Mouse (Mus musculus): Measurements from ENCODE around the gene Sspo. TPM values are rescaled to one million over a fixed set of nuclear protein-coding genes. Genes with fewer than 3 reads are reported as not detected.
A peak's percentile ranks its signal among the peaks of the same experiment; 100 is the strongest.
"Not testable (repeated sequence)": the region's sequence is repeated elsewhere in the genome, so short reads cannot be mapped to it uniquely, and the experiment has no call there.

The Sspo gene
- total RNA-seq, 1 experiment from 2014 or later = 5.1 TPM

DNA sequence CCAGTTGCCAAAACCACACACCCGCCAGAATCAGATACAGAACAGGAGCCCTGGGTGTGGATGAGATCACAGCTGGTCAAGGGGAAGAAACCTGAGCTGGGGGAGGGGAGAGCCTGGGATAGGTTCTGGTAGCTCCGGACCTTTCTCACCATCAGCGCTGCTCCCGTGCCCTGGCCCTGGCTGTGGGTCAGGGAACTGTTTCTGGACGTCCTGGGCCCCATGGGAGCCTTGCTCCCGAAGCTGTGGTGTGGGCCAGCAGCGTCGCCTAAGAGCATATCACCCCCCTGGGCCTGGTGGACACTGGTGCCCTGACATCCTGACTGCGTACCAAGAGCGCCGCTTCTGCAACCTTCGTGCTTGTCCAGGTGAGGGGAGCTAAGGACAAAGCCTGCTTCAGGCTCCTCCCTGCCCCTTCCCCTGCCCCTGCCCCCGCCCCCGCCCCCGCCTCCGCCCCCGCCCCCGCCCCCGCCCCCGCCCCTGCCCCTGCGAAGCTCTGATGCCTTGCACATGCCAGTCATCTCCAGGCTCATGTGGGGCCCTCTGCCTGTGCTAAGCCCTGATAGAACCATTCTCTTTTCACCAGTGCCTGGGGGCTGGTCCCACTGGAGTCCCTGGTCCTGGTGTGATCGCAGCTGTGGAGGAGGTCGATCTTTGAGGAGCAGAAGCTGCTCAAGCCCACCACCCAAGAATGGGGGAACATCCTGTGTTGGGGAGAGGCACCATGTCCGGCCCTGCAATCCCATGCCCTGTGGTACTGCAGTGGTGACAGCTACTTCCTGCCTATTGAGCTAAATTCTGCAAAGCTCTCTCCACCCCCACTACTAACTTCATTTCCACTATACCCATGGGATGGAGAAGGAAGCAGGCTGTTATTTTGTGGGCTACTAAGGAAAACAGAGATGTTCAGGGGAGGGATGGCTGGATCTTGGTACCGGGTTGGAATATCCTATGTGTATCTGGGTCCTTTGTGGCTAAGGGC lies 40.0 kb downstream of the Sspo start:
- no peak for DNase-seq

DNA sequence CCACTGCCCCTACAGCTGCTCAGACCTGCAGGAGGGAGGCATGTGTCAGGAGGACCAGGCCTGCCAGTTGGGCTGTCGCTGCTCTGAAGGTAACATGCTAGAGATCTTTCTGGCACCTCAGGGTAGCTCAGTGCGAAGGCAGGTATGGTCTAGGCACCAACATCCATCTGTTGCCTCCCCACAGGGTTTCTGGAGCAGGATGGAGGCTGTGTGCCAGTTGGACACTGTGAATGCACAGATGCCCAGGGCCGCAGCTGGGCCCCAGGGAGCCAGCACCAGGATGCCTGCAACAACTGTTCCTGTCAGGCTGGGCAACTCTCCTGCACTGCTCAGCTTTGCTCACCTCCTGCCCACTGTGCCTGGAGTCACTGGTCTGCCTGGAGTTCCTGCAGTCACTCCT lies 41.7 kb downstream of the Sspo start:
- DNase-seq = no peak

DNA sequence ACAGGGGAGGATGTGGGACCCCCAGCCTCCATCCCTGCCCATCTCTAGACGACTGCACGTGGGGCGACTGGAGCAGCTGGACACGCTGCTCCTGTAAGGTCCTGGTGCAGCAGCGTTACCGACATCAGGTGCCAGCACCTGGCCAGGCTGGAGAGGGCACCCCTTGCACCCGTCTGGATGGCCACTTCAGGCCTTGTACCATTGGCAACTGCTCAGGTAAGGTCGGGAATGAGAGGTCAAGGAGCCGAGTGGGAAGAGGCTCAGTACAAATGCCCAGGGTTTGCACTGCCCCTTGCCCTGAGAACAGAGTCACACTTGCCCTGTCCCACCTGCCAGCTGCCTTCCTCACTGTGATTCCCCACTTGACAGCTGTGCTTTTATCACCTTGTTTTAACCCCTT lies 43.3 kb downstream of the Sspo start:
- DNase-seq = no peak

DNA sequence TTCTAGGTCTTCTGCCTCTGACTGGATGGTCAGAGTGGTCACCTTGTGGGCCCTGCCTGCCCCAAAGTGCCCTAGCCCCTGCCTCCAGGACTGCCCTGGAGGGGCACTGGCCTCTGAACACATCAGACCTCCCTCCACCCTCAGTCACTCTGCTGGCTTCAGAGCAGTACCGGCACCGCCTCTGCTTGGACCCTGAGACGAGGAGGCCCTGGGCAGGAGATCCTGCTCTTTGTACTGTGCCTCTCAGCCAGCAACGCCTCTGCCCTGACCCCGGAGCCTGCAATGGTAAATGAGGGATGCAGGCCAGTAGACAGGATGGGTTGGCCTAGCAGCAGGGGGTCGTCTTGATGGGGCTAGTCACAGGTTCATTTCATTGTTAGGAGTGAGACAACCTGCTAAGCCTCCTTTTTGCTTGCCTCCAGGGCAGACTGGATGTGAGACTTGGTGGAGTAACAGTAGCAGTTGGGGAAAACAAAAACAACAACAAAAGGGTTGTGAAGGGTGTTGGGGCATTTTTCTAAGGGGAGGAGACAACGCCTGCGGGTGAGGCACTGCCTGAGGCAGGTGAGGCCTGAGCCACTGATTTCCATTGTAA lies 45.2 kb downstream of the Sspo start:
- no peak for DNase-seq

DNA sequence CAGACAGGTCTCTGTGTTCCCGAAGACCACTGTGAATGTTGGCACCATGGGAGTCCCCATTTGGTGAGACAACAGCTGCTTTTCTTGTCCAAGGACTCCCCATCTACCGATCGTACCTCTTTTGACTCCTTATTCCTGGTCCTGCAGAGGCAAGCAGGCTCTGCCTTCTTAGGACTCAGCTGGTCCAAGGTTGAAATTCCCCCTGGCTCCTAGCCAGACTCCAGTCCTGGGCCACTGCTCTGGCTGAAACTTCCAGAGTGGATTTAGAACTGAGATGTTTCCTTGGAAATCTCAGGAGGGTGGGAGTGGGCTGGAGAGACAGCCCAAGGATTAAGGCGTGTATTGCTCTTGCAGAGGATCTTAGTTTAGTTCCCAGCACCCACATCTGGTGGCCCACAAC lies 49.5 kb downstream of the Sspo start:
- no peak for DNase-seq

DNA sequence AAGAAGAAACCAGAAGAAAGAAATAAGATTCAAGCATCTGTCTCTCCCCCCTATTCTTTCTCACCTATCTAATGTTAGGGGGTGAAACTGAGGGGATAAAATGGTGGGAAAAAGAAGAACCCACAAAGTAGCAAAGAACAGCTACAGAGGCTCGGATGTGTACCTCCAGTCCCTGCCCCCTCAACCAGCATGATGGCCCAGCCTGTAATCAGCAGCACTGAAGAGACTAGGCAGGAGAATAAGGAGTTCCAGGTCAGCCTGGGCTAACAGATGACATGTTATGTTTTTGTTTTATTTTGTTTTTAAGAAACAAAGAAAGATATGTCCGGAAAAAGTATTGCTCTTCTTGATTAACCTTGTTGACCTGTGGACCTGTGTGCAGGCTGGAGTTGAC lies 55.8 kb downstream of the Sspo start:
- DNase-seq = no peak

DNA sequence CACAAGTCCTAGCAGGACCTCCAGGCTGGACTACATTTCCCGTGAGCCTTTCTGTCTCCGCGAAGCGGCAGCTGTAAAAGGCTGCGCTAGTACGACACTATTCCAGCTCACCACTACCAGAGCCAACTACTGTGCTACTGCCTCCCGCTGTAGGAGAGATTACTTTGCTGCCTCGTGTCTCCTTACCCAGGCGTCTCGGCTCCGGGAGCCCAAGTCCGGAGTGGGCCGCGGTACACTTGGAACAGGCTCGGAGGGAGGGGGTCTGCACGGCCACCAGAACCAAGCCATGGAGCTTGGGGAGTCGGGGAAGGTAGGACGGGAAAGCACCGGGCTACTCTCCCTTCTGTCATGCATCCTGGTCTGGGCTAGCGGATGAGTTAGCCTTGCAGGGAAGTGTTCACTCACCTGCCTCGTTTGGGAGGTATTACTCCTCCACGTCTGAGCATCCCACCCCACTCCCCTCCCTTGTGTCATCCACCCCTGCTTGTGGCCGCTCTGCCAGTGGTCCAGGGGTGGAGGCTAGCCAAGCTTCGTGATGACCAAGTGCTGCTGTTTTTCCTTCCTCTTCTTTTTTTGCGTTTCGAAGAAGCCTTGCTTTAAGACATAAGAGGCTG lies 56.3 kb downstream of the Sspo start:
- peak; percentile 72 for DNase-seq

DNA sequence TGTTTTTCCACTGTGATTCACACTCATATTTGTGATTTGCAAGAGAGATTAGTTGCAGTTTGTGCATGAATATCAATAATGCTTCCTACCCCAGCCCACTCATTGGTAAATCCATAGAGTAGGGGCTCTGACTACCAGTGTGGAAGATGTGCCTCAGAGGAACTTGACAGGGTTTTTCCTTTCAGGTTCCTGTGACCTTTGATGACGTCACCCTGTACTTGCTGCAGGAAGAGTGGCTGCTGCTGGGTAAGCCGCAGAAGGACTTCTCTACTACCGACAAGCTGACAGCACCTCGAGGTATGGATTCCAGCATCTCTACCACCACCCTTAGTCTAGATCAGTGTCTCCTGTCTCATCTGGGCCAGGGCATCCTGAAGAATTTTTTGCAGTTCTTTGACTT lies 60.1 kb downstream of the Sspo start:
- no peak for DNase-seq

DNA sequence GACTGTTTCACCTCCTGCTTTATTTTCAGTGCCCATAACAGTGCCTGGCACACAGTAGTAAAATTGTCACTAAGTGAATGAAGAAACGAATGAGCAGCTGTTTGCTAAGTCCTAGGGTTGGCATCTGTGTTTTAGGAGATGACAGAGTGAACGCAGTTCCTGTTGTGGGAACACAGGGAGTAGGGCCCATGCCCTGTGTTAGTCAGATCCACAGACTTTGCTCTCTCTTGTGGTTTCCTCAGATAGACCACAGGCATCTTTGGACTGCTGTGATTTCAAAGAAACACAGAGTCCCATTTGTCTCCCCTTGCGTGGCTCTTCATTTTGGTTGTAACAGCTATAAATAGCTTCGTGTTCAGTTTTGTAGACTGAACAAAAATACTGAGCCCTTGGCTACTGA lies 62.4 kb downstream of the Sspo start:
- DNase-seq = no peak

DNA sequence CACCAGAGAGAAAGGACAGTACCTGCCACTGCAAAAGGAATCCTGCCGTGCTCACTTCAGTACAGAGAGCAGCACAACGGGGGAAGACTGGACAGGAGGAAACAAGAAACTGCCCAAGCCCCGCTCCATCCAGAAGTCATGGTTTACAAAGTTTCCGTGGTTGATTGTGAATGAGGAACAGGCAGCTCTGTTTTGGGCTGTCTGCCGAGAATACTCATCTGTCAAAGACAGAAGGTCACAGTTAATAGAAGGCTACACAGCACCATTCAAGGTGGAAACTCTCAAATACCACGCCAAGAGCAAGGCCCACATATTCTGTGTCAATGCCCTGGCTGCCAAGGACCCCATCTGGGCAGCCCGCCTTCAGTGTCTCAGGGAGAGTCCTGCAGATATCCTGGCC lies 63.8 kb downstream of the Sspo start:
- no peak for DNase-seq

DNA sequence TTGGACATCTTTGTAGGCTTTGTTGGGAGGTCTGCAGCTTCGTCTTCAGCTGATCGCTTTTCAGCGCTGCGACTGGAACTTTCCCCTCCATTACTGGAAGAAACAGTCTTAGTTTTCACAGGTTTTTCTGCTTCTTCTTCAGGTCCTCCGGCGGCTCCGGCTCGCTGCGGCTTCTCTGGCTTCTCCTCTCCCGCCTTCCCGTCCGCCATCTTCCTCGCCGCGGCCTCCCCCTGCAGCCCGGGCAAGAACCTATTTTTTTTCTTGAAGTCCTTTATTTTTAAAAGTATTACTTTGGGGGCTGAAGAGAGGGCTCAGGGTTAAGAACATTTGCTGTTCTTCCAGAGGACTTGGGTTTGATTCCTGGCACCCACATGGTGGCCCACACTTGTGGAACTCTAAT lies 76.9 kb downstream of the Sspo start:
- DNase-seq = not testable (repeated sequence)

DNA sequence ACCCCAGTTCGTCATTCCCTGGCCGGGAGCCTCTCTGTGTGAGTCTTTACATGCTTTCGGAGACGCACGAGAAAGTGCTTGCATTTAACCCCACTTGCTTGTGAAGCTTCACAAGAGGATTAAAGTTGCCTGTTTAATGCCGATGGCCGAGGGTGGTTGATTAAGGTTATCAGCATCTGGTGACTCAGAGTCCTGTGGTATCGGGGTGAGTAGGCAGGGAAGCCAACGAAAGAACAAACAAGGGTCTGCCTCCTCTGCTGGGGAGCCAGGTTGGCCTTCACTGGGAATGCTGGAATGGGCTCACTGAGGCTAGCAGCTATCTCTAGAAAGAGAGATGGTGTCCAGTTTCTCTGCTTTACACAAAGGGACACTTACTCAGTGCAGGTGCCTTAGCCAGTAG lies 79.9 kb downstream of the Sspo start:
- no peak for DNase-seq

DNA sequence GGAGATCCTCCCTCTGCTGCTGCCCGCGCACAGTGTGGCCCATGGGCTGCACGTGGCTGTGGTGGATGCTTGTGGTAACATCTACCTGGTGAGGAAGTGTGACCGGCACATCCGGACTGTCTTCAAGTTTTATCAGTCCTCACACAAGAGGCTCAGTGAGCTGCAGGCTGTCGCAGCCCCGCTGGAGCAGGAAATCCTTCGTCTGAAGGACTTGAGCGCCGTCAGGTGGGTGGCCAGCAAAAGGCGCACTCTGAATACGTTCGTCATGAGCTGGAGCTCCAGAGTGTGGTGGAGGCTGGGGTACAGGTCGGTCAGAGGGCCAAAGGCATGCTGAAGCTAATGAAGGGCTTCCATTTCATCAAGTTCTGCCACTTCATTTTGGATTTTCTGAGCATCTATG lies 81.2 kb downstream of the Sspo start:
- DNase-seq = no peak

DNA sequence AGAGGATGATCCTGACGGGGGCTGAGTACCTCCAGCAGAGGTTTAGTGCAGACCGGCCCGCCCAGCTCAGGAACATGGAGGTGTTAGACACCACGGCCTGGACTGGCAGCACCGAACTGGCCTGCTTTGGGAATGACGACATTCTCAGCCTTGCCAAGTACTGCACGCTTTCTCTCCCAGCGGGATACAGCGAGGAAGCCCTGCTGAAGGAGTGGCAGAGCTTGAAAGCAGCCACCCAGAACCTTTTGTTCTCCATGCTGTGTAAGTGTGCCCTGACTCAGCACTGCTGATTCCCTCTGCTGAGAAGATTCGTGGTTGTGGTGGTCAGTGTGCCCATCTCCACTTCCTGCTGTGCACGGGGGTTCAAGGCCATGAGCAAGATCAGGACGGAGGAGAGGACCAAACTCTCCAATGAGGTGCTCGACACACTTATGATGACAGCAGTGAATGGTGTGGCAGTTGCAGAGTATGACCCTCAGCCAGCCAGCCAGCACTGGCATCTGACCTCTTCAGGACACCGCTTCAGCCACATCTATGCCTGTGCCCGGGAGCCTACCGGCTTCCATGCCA lies 81.9 kb downstream of the Sspo start:
- DNase-seq = no peak

DNA sequence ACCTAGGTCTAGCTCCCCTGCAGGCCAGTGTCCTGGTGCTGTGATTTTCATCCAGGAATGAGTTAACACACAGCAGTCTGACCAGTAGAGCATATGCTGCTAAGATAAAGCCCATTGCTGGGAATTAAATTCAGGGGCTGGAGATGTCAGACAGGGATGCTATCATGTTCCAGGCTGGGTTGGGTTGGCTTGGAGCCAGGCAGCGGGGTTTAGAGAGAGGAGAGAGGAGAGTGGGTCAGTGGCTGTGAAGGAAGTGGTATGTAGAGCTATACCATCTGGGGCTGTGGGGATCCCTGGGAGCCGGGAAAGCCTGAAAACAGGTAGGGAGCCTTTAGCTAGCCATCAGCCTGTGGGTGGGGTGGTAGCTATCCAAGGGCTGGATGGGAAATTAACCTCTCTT lies 82.8 kb downstream of the Sspo start:
- no peak for DNase-seq

DNA sequence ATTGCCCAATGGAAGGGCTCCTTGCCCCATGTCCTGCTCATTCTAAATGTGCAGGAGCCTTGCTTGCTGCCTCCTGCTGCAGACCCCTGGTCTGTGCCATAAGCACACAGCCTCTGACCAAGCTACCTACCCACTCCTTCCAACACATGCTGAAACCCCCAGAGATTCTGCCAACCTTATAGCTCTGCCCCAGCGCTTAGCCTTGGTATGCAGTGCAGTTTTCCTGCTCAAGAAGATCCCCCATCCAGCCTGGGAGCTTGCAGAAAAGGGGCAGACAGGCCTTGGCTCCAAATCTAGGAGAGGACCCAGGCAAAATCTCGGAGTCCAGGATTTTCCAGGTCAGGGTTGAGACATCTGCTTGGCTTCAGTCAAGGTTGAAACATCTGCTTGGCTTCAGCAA lies 85.4 kb downstream of the Sspo start:
- DNase-seq = no peak

DNA sequence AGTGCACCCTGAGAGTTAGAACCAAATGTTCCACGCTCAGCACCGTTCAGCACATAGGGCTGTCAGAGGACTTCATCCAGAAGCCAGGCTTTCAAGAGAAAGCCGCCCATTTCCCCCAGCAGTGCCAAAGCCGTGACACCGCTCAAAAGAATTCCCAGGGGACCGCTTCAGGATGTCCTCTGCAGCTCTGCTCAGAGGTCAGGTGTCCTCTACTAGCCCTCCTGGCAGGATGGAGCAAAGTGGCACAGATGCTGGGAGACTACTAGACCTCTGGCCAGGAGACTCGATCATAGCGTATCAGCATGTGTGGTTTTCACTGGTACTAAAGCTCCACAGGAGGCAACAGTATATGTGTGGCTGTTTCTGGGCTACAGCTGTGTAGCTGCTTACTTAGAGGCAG lies 86.9 kb downstream of the Sspo start:
- no peak for DNase-seq

DNA sequence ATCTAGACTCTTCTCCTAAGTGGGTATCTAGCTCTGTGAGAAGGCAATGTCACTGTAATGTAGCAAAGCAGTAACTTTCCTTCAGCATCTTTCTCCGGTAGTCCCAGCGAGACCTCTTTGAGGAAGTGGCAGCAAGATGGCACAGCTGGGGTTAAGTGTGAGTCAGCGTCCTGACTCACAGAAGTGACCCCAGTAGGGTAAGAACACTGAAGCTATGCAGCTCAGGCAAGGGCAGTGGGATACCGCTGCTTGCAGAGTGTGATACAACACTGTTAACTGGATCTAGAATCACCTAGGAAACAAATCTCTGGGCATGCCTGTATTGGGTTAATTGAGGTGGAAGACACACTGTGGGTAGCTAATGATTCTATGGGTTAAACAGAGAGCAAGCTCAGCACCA lies 88.1 kb downstream of the Sspo start:
- no peak for DNase-seq

DNA sequence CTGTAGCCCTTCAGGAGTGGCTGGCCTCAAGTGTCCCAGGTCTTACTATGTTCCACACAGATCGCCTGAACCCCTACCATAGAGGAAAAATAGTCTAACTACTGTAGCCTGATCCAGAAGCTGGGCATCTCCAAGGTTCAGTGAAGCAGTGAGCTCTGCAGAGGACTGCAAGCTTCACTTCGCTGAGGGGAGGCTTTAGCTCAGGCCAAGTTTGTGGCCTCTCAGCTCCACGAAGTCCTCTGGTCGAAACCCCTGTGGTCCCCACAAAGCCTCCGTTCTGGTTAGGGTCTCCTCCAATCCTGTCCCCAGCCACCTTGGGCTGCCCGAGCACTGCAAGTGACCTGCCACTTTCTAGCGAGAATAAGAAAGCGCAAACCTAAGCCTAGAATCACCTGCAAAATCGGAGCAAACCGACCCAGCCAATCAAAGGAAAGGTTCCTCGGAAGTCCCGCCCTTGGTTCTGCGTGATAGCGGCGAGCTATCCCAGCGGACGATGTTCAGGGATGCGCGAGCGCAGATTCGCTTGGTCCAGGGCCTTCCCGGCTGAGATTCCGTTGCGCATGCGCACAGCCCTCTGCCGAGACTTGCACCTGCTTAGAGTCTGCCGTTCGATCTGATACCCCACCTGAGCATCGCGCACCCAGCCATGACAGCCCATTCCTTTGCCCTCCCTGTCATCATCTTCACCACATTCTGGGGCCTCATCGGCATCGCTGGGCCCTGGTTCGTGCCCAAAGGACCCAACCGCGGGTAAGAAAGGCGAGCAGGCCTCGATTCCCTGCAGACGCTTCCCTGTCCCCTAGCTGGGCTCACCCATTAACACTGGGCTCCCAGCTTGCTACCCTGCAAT lies 89.3 kb downstream of the Sspo start, which contains the start of gene Atp6v0e2:
Atp6v0e2 (plus strand) TSS at position 511 of the 850 bp plus-strand sequence.
- peak; percentile 90 for DNase-seq

DNA sequence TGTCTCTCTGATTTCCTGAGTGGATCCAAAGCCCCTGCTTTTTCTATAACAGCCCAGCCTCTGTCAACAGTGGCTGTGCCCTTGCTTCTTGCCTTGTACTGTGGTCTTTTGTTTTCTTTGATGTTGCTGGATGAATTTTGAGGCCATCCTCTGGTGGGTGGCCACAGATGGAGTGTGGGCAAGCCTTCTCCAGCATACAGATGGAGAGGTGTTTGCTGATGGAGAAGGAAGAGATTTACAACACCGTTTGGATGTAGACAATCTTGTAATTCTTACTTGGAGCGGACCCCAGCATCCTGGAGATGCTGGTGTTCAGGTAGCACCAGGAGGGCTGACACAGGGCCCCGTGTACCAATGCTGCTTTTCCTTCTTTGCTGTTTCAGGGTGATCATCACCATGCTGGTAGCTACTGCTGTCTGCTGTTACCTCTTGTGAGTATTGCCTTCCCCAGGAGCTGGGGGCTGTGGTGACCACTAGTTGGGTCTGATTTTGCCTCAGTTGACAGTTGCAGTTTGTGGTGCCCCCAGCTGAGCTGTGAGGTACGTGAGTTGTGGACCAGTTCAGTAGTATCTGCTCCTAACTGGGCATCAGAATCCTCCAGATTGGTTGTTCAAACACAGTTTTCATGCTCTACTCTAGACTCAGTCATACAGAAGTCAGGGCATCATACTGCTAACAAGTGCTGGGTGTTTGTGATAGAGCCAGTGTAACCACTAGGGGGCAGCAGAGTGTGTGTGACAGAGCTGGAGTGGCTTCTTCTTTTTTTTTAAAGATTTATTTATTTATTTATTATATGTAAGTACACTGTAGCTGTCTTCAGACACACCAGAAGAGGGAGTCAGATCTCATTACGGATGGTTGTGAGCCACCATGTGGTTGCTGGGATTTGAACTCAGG lies 91.1 kb downstream of the Sspo start:
- peak; percentile 72 for DNase-seq

DNA sequence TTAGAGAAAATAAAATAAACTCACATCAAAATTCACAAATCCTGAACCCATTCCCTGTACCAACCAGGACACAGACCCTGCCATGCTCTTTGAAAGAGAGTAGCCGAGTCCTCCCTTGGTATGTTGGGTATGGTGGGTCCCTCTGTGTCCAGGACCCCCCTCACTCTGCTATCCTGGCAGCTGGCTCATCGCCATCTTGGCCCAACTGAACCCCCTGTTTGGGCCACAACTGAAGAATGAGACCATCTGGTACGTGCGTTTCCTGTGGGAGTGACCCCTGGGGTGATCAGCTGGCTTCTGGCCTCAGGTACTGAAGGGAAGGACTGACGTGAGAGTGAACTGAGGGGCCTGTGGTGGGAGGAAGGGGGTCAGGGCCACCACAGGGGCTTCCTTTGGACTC lies 91.8 kb downstream of the Sspo start:
- DNase-seq = no peak

Data from adrenal gland, postnatal 25 days (tissue).